Mouse (Mus musculus): ENCODE results near the gene Rec114.

GRCm38 (mm10) chr9:58615064-58615938 lies 128.5 kb downstream of the Rec114 start:
- no peak for TF ChIP-seq CTCF (IDR thresholded peaks at IDR 0.05; ENCODE audit: insufficient read depth, low read depth, low read length)
- no peak for TF ChIP-seq POLR2A (IDR thresholded peaks at IDR 0.05; ENCODE audit: insufficient read depth, low read depth, low read length)
